Mouse (Mus musculus) CH12.LX (cell line): Measurements from ENCODE around the gene Mybph. TPM values are rescaled to one million over a fixed set of nuclear protein-coding genes. Genes with fewer than 3 reads are reported as not detected.

Experiments used
- DNase-seq: peaks from one replicate; pipeline ENCODE4 v3.0.0-alpha.2; 2013; ENCODE audit errors: extremely low read depth
- H3K27ac ChIP-seq: 2 replicates; pipeline ENCODE4 v1.5.1; 2012; ENCODE audit warnings: low read depth, mild to moderate bottlenecking, control low read depth, moderate library complexity; ENCODE audit not compliant: insufficient read depth
- H3K27me3 ChIP-seq: replicated peaks from 2 replicates; pipeline ENCODE3; 2012; ENCODE audit warnings: inconsistent platforms
- H3K36me3 ChIP-seq, 2 experiments: replicated peaks in 1 of 2; 2 replicates each; pipeline versions ENCODE3 to v1.6.1; 2012; ENCODE audit warnings: inconsistent platforms in 1 of 2, low read length in 1 of 2, mild to moderate bottlenecking in 1 of 2, mixed read lengths in 1 of 2, moderate library complexity in 1 of 2; ENCODE audit not compliant: control insufficient read depth in 1 of 2, insufficient read depth in 1 of 2
- H3K4me1 ChIP-seq, 2 experiments: 2 replicates each; pipeline ENCODE4 v1.6.1; 2012; ENCODE audit warnings: inconsistent platforms in 1 of 2, moderate library complexity in 1 of 2; ENCODE audit not compliant: insufficient read depth in 2 of 2, control insufficient read depth in 1 of 2
- H3K4me2 ChIP-seq: 2 replicates; pipeline ENCODE4 v1.6.1; 2012; ENCODE audit warnings: low read depth, mild to moderate bottlenecking, control low read depth; ENCODE audit not compliant: poor library complexity, insufficient read depth, severe bottlenecking
- H3K4me3 ChIP-seq, 3 experiments: fragments of 150-350 bp in 1 of 3; sonication (generic) in 1 of 3; replicated peaks in 1 of 3; 2 replicates each; pipeline versions ENCODE3 to v1.5.1; 2011 to 2012; ENCODE audit warnings: low read depth in 2 of 3, low read length in 2 of 3, mild to moderate bottlenecking in 2 of 3, moderate library complexity in 2 of 3, control low read depth in 1 of 3, improper control_type of control experiment in 1 of 3, inconsistent platforms in 1 of 3, mixed read lengths in 1 of 3; ENCODE audit not compliant: poor library complexity in 1 of 3
- H3K79me2 ChIP-seq: replicated peaks from 2 replicates; pipeline ENCODE4 v1.6.1; 2012; ENCODE audit warnings: mild to moderate bottlenecking, moderate library complexity; ENCODE audit not compliant: control insufficient read depth, poor library complexity, insufficient read depth, severe bottlenecking; ENCODE audit errors: extremely low read depth
- H3K9ac ChIP-seq: 2 replicates; pipeline ENCODE4 v1.6.1; 2012; ENCODE audit warnings: low read depth, mild to moderate bottlenecking, control low read depth, moderate library complexity; ENCODE audit not compliant: insufficient read depth
- H3K9me3 ChIP-seq: replicated peaks from 2 replicates; pipeline ENCODE3; 2012; ENCODE audit warnings: low read length, inconsistent platforms, mixed read lengths
- CHD1 ChIP-seq: IDR thresholded peaks from 2 replicates; pipeline ENCODE4 v1.6.1; 2012; ENCODE audit warnings: low read depth, low read length, improper control_type of control experiment, inconsistent platforms
- E2F4 ChIP-seq: IDR thresholded peaks from 2 replicates; pipeline ENCODE4 v1.6.1; 2011; ENCODE audit warnings: low read depth, low read length, improper control_type of control experiment; ENCODE audit not compliant: insufficient replicate concordance
- ELF1 ChIP-seq: IDR thresholded peaks from 2 replicates; pipeline ENCODE4 v1.6.1; 2014; ENCODE audit warnings: low read depth, mild to moderate bottlenecking, inconsistent platforms, low read length, improper control_type of control experiment
- IRF4 ChIP-seq: IDR thresholded peaks from 2 replicates; pipeline ENCODE4 v1.6.1; 2014; ENCODE audit warnings: low read depth, mild to moderate bottlenecking, inconsistent platforms, low read length, improper control_type of control experiment
- KAT2A ChIP-seq: IDR thresholded peaks from 2 replicates; pipeline ENCODE4 v1.6.1; 2012; ENCODE audit warnings: low read length, improper control_type of control experiment, inconsistent platforms; ENCODE audit not compliant: insufficient replicate concordance
- MAZ ChIP-seq: IDR thresholded peaks from 2 replicates; pipeline ENCODE4 v1.6.1; 2012; ENCODE audit warnings: low read depth, mild to moderate bottlenecking, inconsistent platforms, low read length, improper control_type of control experiment, moderate library complexity
- MEF2A ChIP-seq: IDR thresholded peaks from 2 replicates; pipeline ENCODE4 v1.6.1; 2014; ENCODE audit warnings: low read depth, mild to moderate bottlenecking, inconsistent platforms, low read length, improper control_type of control experiment, borderline replicate concordance
- MXI1 ChIP-seq: IDR thresholded peaks from 2 replicates; pipeline ENCODE4 v1.6.1; 2011; ENCODE audit warnings: mild to moderate bottlenecking, low read depth, low read length, improper control_type of control experiment
- MYC ChIP-seq: IDR thresholded peaks from 2 replicates; pipeline ENCODE4 v1.6.1; 2011; ENCODE audit warnings: low read depth, mild to moderate bottlenecking, improper control_type of control experiment, low read length
- NRF1 ChIP-seq: IDR thresholded peaks from 2 replicates; pipeline ENCODE4 v1.6.1; 2014; ENCODE audit warnings: low read depth, mild to moderate bottlenecking, inconsistent platforms, low read length, improper control_type of control experiment, moderate library complexity
- PAX5 ChIP-seq: IDR thresholded peaks from 2 replicates; pipeline ENCODE4 v1.6.1; 2012; ENCODE audit warnings: low read length, inconsistent platforms, mixed read lengths
- POLR2AphosphoS2 ChIP-seq: IDR thresholded peaks from 2 replicates; pipeline ENCODE4 v1.6.1; 2011; ENCODE audit warnings: low read depth, low read length, improper control_type of control experiment
- RCOR1 ChIP-seq: conservative IDR thresholded peaks from 2 replicates; pipeline ENCODE4 v1.6.1; 2012; ENCODE audit warnings: low read depth, mild to moderate bottlenecking, inconsistent platforms, low read length, improper control_type of control experiment
- SMC3 ChIP-seq: IDR thresholded peaks from 2 replicates; pipeline ENCODE4 v1.6.1; 2011; ENCODE audit warnings: low read depth, low read length, improper control_type of control experiment
- TCF12 ChIP-seq: IDR thresholded peaks from 2 replicates; pipeline ENCODE4 v1.6.1; 2014; ENCODE audit warnings: low read depth, mild to moderate bottlenecking, inconsistent platforms, low read length, improper control_type of control experiment
- UBTF ChIP-seq: IDR thresholded peaks from 2 replicates; pipeline ENCODE4 v1.6.1; 2012; ENCODE audit warnings: low read depth, mild to moderate bottlenecking, inconsistent platforms, low read length, improper control_type of control experiment, moderate library complexity
- USF1 ChIP-seq: IDR thresholded peaks from 2 replicates; pipeline ENCODE4 v1.6.1; 2014; ENCODE audit warnings: low read depth, mild to moderate bottlenecking, inconsistent platforms, low read length, improper control_type of control experiment
- USF2 ChIP-seq: conservative IDR thresholded peaks from 2 replicates; pipeline ENCODE4 v1.6.1; 2011; ENCODE audit warnings: low read depth, low read length, improper control_type of control experiment
- dilution Hi-C: fragments of 300-500 bp; cut with MboI; formaldehyde crosslinking; loops from 2 replicates; pipeline ENCODE4 v1.14.3; 2020; ENCODE audit warnings: low sequenced_read_pairs; ENCODE audit not compliant: extremely low pct_unique_long_range_greater_than_20kb, extremely low pct_ligation_motif_present
- in situ Hi-C: fragments of 300-500 bp; cut with MboI; formaldehyde crosslinking; loops from 3 replicates; pipeline ENCODE4 v1.14.3; 2019; ENCODE audit warnings: low sequenced_read_pairs, low pct_ligation_motif_present, low pct_unique_long_range_greater_than_20kb, mixed read lengths
- polyA plus RNA-seq: library from polyadenylated mRNA; unstranded; fragments of >175 nt; gene quantifications from 2 replicates; pipeline ENCODE4 v1.2.1, GENCODE M21; 2012; ENCODE audit warnings: low read depth; ENCODE audit not compliant: insufficient read length
- total RNA-seq, 2 experiments: library from RNA; depleted of rRNA; stranded (reverse); fragments of 300-350 nt in 1 of 2; fragments of >200 nt in 1 of 2; gene quantifications; 2 replicates each; pipeline ENCODE4 v1.2.3; 2012 to 2014

The Mybph gene
- total and polyA plus RNA-seq, 3 experiments = 0.25 to 3.0 (median 0.51) TPM

DNA sequence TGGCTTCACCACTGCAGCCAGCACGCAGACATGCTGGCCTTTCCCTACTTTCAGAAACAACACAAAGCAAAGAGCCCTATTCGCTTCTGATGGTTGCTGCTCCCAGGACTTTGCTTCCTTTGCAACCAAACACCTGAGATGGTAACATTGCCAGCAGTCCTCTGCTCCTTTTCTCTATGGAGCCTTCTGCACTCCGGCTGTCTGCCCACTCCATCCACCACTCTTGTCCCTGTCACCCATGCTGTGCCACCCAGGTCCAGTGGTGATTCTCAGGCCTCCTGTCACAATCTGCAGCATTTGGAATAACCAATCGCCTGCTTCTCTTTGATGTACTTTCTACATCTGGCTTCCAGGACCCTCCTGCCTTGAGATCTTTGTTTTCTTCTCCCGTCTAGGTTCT lies 32.1 kb downstream of the Mybph start:
- dilution Hi-C loops = no loop called here

DNA sequence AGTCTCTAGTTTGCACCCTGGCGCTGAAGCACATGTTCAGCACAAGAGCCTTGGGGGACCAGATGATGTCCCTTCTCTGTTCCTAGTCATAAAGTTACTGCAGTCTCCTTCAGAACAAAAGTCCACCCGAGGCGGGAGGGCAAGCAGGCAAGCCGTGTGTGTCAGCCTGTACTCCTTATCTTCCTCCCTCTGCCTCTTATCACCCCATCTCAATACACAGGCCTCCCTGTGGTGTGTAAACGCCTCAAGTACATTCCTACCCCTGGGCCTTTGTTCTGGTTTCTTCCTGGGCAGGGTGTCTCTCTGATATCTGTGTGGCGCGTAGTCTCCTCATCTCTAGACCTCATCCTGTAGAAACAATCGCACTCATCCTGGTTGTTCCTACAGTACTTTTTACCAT lies 33.5 kb downstream of the Mybph start:
- Histone ChIP-seq H3K9me3 (no peaks in the 10 kb centered on the region), H3K9ac (no peak overlapping the region), H3K36me3 (no peaks in the 10 kb centered on the region), H3K27ac (no peak overlapping the region), H3K79me2 (no peaks in the 10 kb centered on the region), H3K27me3 (peaks cover 3% of the 10 kb centered on the region), H3K4me1 (peaks cover 12 to 29% of the 10 kb centered on the region in 2 experiments), H3K4me2 (no peak overlapping the region), H3K4me3 (no peak overlapping the region)
- in situ Hi-C loops = no loop called here
- no peak for DNase-seq
- TF ChIP-seq MAZ (no peak), UBTF (no peak), USF1 (no peak), IRF4 (no peak), PAX5 (no peak), E2F4 (no peak), NRF1 (no peak), POLR2AphosphoS2 (no peak), SMC3 (no peak), TCF12 (no peak), ELF1 (no peak), MEF2A (no peak), USF2 (no peak)
- dilution Hi-C loops = no loop called here

More for the DNA sequence above, 32.1 kb downstream of the Mybph start:
- no peak overlapping the region for H3K27ac ChIP-seq
- H3K4me3 ChIP-seq = no peak overlapping the region
- H3K9me3 ChIP-seq = no peaks in the 10 kb centered on the region
- H3K4me1 ChIP-seq = peaks cover 14 to 25% of the 10 kb centered on the region in 2 experiments
- in situ Hi-C loops = no loop called here
- H3K9ac ChIP-seq = no peak overlapping the region
- no peak for DNase-seq
- no peaks in the 10 kb centered on the region for H3K36me3 ChIP-seq
- H3K79me2 ChIP-seq = no peaks in the 10 kb centered on the region
- TF ChIP-seq UBTF = no peak
- TF ChIP-seq PAX5 = no peak
- no peak for TF ChIP-seq SMC3
- TF ChIP-seq ELF1 = no peak
- no peak for TF ChIP-seq MYC
- TF ChIP-seq MXI1 = no peak
- TF ChIP-seq POLR2AphosphoS2 = no peak
- TF ChIP-seq CHD1 = no peak
- no peak for TF ChIP-seq KAT2A
- no peak for TF ChIP-seq RCOR1
- H3K27me3 ChIP-seq = peaks cover 3% of the 10 kb centered on the region
- no peak overlapping the region for H3K4me2 ChIP-seq
